8 mouse cellular contexts compared by ENCODE assay signal in the genomic region with DNA sequence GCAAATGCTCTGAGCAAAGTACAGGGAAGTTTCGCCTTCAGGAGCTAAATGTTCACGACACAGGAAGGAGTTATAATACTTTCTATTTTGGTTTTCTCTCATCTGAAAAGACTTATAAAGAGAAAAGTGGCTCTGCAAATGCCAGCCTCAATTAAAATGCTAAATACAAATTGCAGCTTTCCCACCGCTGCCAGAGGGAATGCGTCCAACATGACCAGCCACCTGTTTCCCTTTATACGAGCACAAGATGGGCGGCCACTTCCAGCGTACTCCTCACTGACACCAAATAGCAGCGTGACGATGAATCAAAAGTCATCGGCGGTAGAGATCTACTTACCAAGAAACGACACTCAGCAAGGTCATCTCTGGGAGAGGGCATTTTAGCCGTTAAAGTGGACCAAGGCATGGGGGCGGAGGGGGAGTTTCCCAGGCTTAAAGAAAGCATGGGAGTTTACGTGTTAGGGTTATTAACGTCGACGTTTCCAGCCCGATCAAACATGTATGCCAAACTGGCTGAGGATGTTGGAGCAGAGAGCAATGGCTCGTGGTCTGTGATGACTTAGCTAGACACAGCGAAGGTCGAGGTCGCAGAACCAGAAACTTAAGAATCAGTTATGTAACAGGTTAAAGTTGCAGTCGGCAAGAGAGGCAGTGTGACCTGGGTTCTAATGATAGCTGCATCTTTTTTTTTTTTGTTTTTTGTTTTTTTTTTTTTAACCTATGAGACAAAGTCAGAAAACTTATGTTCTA. TPM values are rescaled to one million over a fixed set of nuclear protein-coding genes. Genes with fewer than 3 reads are reported as not detected.
DNase-seq lines count a peak whose midpoint lies in the region; ATAC-seq and TF ChIP-seq lines count a peak whose summit lies in the region.

No protein-coding gene starts in this region.

- no peak overlapping the region for H3K9ac ChIP-seq in hindbrain, postnatal 0 days (replicated peaks; ENCODE audit: low read length)

- H3K4me3 ChIP-seq in hindbrain, postnatal 0 days (ENCODE audit: low read length), result no peak overlapping the region; the same call in 1 of the 2 replicates
- H3K4me3 ChIP-seq in hindbrain, embryonic 10.5 days, result no peak overlapping the region

- no peak for ATAC-seq in hindbrain, postnatal 0 days
- no peak for ATAC-seq in megakaryocyte-erythroid progenitor cell, adult 5-6 weeks (replicated peaks; ENCODE audit: low FRiP score, low TSS enrichment, poor library complexity, severe bottlenecking)

- no peaks in the 10 kb centered on the region for H3K27me3 ChIP-seq in hindbrain, postnatal 0 days (ENCODE audit: insufficient read depth, low read length)
- no peaks in the 10 kb centered on the region for H3K27me3 ChIP-seq in hindbrain, embryonic 10.5 days (ENCODE audit: insufficient read depth, poor library complexity, severe bottlenecking)

- H3K4me1 ChIP-seq in hindbrain, postnatal 0 days (ENCODE audit: insufficient read depth, low read length), result no peaks in the 10 kb centered on the region; the same call in 1 of the 2 replicates
- no peaks in the 10 kb centered on the region for H3K4me1 ChIP-seq in hindbrain, embryonic 10.5 days (replicated peaks)

- no peaks in the 10 kb centered on the region for H3K9me3 ChIP-seq in hindbrain, postnatal 0 days (ENCODE audit: low read length)
- no peaks in the 10 kb centered on the region for H3K9me3 ChIP-seq in hindbrain, embryonic 10.5 days

- no peak for TF ChIP-seq CTCF in hindbrain, postnatal 0 days (IDR thresholded peaks at IDR 0.05; ENCODE audit: low read depth)

- peak overlapping the region; percentile 40 for H3K4me2 ChIP-seq in hindbrain, postnatal 0 days (ENCODE audit: low read depth, low read length)

- DNase-seq in hindbrain, postnatal 0 days (ENCODE audit: low spot score), result peak; percentile 46
- no peak for DNase-seq in hindbrain, embryonic 10.5 days (ENCODE audit: low spot score)
- peak; percentile 25 for DNase-seq in fibroblast of lung, adult 2 months (ENCODE audit: low read depth)
- peak; percentile 35 for DNase-seq in kidney, postnatal 14 days
- DNase-seq in right cerebral cortex, postnatal 14 days, result peak; percentile 46
- no peak for DNase-seq in thymus, postnatal 0 days (ENCODE audit: low spot score)
- no peak for DNase-seq in spleen, adult 18-20 months

- no peak overlapping the region for H3K27ac ChIP-seq in hindbrain, postnatal 0 days
- no peak overlapping the region for H3K27ac ChIP-seq in hindbrain, embryonic 10.5 days

- no peaks in the 10 kb centered on the region for H3K36me3 ChIP-seq in hindbrain, postnatal 0 days (ENCODE audit: insufficient read depth, low read length)
- H3K36me3 ChIP-seq in hindbrain, embryonic 10.5 days, result no peaks in the 10 kb centered on the region

- 58% methylated on average over 24 of the region's 24 CpGs for WGBS in hindbrain, postnatal 0 days
- 90% methylated on average over 24 of the region's 24 CpGs for WGBS in hindbrain, embryonic 10.5 days

RNA-seq across cellular contexts. Expression of gene Nrip1, which starts 59.6 kb away (rescaled TPM):
- 26.5 and 29.3 TPM in 2 replicates for total RNA-seq in hindbrain, postnatal 0 days (2014; rRNA removed)
- 26.8 and 30.0 TPM in 2 replicates for polyA plus RNA-seq in hindbrain, postnatal 0 days (2015; fragmentation: Nextera tagmentation; extraction: Ambion mirVana)
- 34.8 and 46.6 TPM in 2 replicates for polyA plus RNA-seq in hindbrain, embryonic 10.5 days (2016; fragmentation: Nextera tagmentation; extraction: Ambion mirVana)
- polyA plus RNA-seq in thymus, postnatal 0 days (2015; fragmentation: Nextera tagmentation; extraction: Ambion mirVana), result 62.4 and 78.6 TPM in 2 replicates
- total RNA-seq in megakaryocyte-erythroid progenitor cell, adult 5-6 weeks (2014; fragmentation: Nextera tagmentation), result 53.0 and 55.6 TPM in 2 replicates
- 30.3 and 41.7 TPM in 2 replicates for total RNA-seq in megakaryocyte-erythroid progenitor cell, adult 5-6 weeks (2017)

Comparison
In these comparisons a context has a peak if more than half of its experiments do, and no peak if none do; other contexts are left out.
1. DNase-seq: peak in hindbrain, postnatal 0 days (single experiment), fibroblast of lung, adult 2 months (single experiment), kidney, postnatal 14 days (single experiment) and right cerebral cortex, postnatal 14 days (single experiment); none in hindbrain, embryonic 10.5 days (single experiment), thymus, postnatal 0 days (single experiment) and spleen, adult 18-20 months (0 of 2).